Mouse (Mus musculus) neural tube, embryonic 12.5 days (tissue): ENCODE data around the gene Kctd11. TPM values are rescaled to one million over a fixed set of nuclear protein-coding genes. Genes with fewer than 3 reads are reported as not detected.
A peak's percentile ranks its signal among the peaks of the same experiment; 100 is the strongest.

Experiments
- ATAC-seq: fragments of 200-750 bp; cut with Nextera tagmentation; 2 replicates; pipeline ENCODE4 v1.8.0; 2017; ENCODE audit warnings: low read depth, mild to moderate bottlenecking, moderate TSS enrichment, moderate library complexity; ENCODE audit not compliant: low FRiP score
- H3K27ac ChIP-seq: fragments of 300-500 bp; sonication (generic); 2 replicates; pipeline ENCODE4 v1.5.1; 2016
- H3K27me3 ChIP-seq: fragments of 300-500 bp; sonication (generic); replicated peaks from 2 replicates; pipeline ENCODE4 v1.6.1; 2016; ENCODE audit warnings: mild to moderate bottlenecking
- H3K36me3 ChIP-seq: fragments of 300-500 bp; sonication (generic); 2 replicates; pipeline ENCODE4 v1.6.1; 2016; ENCODE audit warnings: mild to moderate bottlenecking
- H3K4me1 ChIP-seq: fragments of 300-500 bp; sonication (generic); 2 replicates; pipeline ENCODE4 v1.6.1; 2016
- H3K4me2 ChIP-seq: fragments of 300-500 bp; sonication (generic); replicated peaks from 2 replicates; pipeline ENCODE4 v1.6.1; 2016; ENCODE audit warnings: mild to moderate bottlenecking
- H3K4me3 ChIP-seq: fragments of 300-500 bp; sonication (generic); 2 replicates; pipeline ENCODE4 v1.5.1; 2016
- H3K9ac ChIP-seq: fragments of 300-500 bp; sonication (generic); 2 replicates; pipeline ENCODE4 v1.6.1; 2016; ENCODE audit warnings: mild to moderate bottlenecking
- H3K9me3 ChIP-seq: fragments of 300-500 bp; sonication (generic); 2 replicates; pipeline ENCODE4 v1.6.1; 2016; ENCODE audit warnings: mild to moderate bottlenecking
- WGBS: fragments of 180-500 bp; shearing (Covaris S2); methylation state at CpG from one replicate; pipeline ENCODE4 v1.1.7; 2016; 5-methylcytosine and 5-hydroxymethylcytosine counted together
- polyA plus RNA-seq: library from polyadenylated mRNA; unstranded; fragments of >200 nt; fragmentation: Nextera tagmentation; extraction: Ambion mirVana; gene quantifications from 2 replicates; pipeline ENCODE4 v1.2.1, GENCODE M21; 2016

Gene Kctd11
- polyA plus RNA-seq, 1 experiment from 2014 or later: 3.1 TPM

- H3K4me3 ChIP-seq: no peak overlapping the region
- H3K4me1 ChIP-seq: peaks cover 31% of the 10 kb centered on the region
- no peak for ATAC-seq
- WGBS: 95% methylated on average over 15 of the region's 15 CpGs
- H3K27ac ChIP-seq: no peak overlapping the region
- H3K4me2 ChIP-seq: no peak overlapping the region
- H3K27me3 ChIP-seq: no peaks in the 10 kb centered on the region
- no peaks in the 10 kb centered on the region for H3K9me3 ChIP-seq
- no peak overlapping the region for H3K9ac ChIP-seq
- peaks cover 38% of the 10 kb centered on the region for H3K36me3 ChIP-seq
Observed at GRCm38 (mm10) chr11:69849884-69850283, 31.3 kb downstream of the Kctd11 start.

GRCm38 (mm10) chr11:69849128-69849527, 32.1 kb downstream of the Kctd11 start:
- WGBS: 93% methylated on average over 9 of the region's 9 CpGs
- H3K27ac ChIP-seq: no peak overlapping the region
- no peaks in the 10 kb centered on the region for H3K27me3 ChIP-seq
- peaks cover 31% of the 10 kb centered on the region for H3K4me1 ChIP-seq
- H3K36me3 ChIP-seq: peaks cover 38% of the 10 kb centered on the region
- no peak for ATAC-seq
- H3K9me3 ChIP-seq: no peaks in the 10 kb centered on the region
- H3K4me3 ChIP-seq: no peak overlapping the region
- no peak overlapping the region for H3K4me2 ChIP-seq
- no peak overlapping the region for H3K9ac ChIP-seq

GRCm38 (mm10) chr11:69848021-69848420, 33.2 kb downstream of the Kctd11 start:
- H3K36me3 ChIP-seq: peaks cover 38% of the 10 kb centered on the region
- no peak overlapping the region; the same call in 1 of the 2 replicates for H3K9ac ChIP-seq
- no peak for ATAC-seq
- peak overlapping the region; percentile 74 for H3K4me2 ChIP-seq
- H3K4me3 ChIP-seq: peak overlapping the region; percentile 65; the same call in 1 of the 2 replicates
- H3K9me3 ChIP-seq: no peaks in the 10 kb centered on the region
- H3K27me3 ChIP-seq: no peaks in the 10 kb centered on the region
- no peak overlapping the region for H3K27ac ChIP-seq
- 96% methylated on average over 6 of the region's 6 CpGs for WGBS
- H3K4me1 ChIP-seq: peaks cover 26% of the 10 kb centered on the region

GRCm38 (mm10) chr11:69846738-69847688, 34.2 kb downstream of the Kctd11 start:
- Histone ChIP-seq H3K4me2 (peak overlapping the region; percentile 74), H3K27me3 (no peaks in the 10 kb centered on the region), H3K4me3 (peak overlapping the region; percentile 65), H3K9me3 (no peaks in the 10 kb centered on the region), H3K4me1 (peaks cover 23% of the 10 kb centered on the region), H3K9ac (peak overlapping the region; percentile 84), H3K36me3 (peaks cover 34% of the 10 kb centered on the region), H3K27ac (peak overlapping the region; percentile 93; the same call in 1 of the 2 replicates)
- WGBS: 11% methylated on average over 37 of the region's 37 CpGs
- peak; percentile 46 for ATAC-seq

- Histone ChIP-seq H3K27ac (peak within 1 kb of the TSS; percentile 93), H3K4me2 (peak within 1 kb of the TSS; percentile 74), H3K4me1 (peaks cover 23% of the 10 kb centered on the region), H3K9ac (peak within 1 kb of the TSS; percentile 84), H3K9me3 (no peaks in the 10 kb centered on the region), H3K4me3 (peak within 1 kb of the TSS; percentile 65), H3K36me3 (peaks cover 26% of the 10 kb centered on the region), H3K27me3 (no peaks in the 10 kb centered on the region)
- under 1% methylated on average over 38 of the region's 38 CpGs for WGBS
- peak; percentile 91 for ATAC-seq
Observed at GRCm38 (mm10) chr11:69846198-69846680, 35.0 kb downstream of the Kctd11 start, which contains the start of gene Plscr3. Plscr3 (plus strand) TSS chr11:69846376.

GRCm38 (mm10) chr11:69838714-69839104, 42.5 kb downstream of the Kctd11 start:
- H3K27me3 ChIP-seq: peaks cover under 1% of the 10 kb centered on the region; the same call in 1 of the 2 replicates
- H3K9me3 ChIP-seq: no peaks in the 10 kb centered on the region
- peak overlapping the region; percentile 58 for H3K9ac ChIP-seq
- peak overlapping the region; percentile 84 for H3K4me3 ChIP-seq
- H3K36me3 ChIP-seq: peaks cover 2% of the 10 kb centered on the region
- peaks cover 41% of the 10 kb centered on the region for H3K4me1 ChIP-seq
- WGBS: 2% methylated on average over 7 of the region's 7 CpGs
- no peak for ATAC-seq
- H3K4me2 ChIP-seq: peak overlapping the region; percentile 90
- H3K27ac ChIP-seq: peak overlapping the region; percentile 74; the same call in 1 of the 2 replicates

GRCm38 (mm10) chr11:69837952-69838713, 43.1 kb downstream of the Kctd11 start, which contains the start of gene Tmem256:
Tmem256 (plus strand) TSS chr11:69838514.
- ATAC-seq: peak; percentile 88
- H3K36me3 ChIP-seq: peaks cover 8% of the 10 kb centered on the region
- WGBS: under 1% methylated on average over 34 of the region's 34 CpGs
- peaks cover 45% of the 10 kb centered on the region for H3K4me1 ChIP-seq
- peak within 1 kb of the TSS; percentile 91 for H3K9ac ChIP-seq
- peak within 1 kb of the TSS; percentile 87 for H3K27ac ChIP-seq
- H3K9me3 ChIP-seq: no peaks in the 10 kb centered on the region
- peak within 1 kb of the TSS; percentile 84 for H3K4me3 ChIP-seq
- H3K27me3 ChIP-seq: peaks cover 6% of the 10 kb centered on the region
- H3K4me2 ChIP-seq: peak within 1 kb of the TSS; percentile 90

- H3K27ac ChIP-seq: peak within 1 kb of the TSS; percentile 87
- peaks cover 45% of the 10 kb centered on the region for H3K4me1 ChIP-seq
- peak within 1 kb of the TSS; percentile 84 for H3K4me3 ChIP-seq
- H3K9me3 ChIP-seq: no peaks in the 10 kb centered on the region
- peak within 1 kb of the TSS; percentile 90 for H3K4me2 ChIP-seq
- H3K9ac ChIP-seq: peak within 1 kb of the TSS; percentile 91
- peak; percentile 63; the same call in 1 of the 2 replicates for ATAC-seq
- WGBS: under 1% methylated on average over 32 of the region's 32 CpGs
- peaks cover 13% of the 10 kb centered on the region for H3K36me3 ChIP-seq
- peaks cover 7% of the 10 kb centered on the region for H3K27me3 ChIP-seq
Observed at GRCm38 (mm10) chr11:69837604-69837951, 43.6 kb downstream of the Kctd11 start, which contains the start of gene Nlgn2. Nlgn2 (minus strand) TSS chr11:69837784.

GRCm38 (mm10) chr11:69836703-69837576, 44.3 kb downstream of the Kctd11 start:
- peaks cover 45% of the 10 kb centered on the region for H3K4me1 ChIP-seq
- peak; percentile 7 for ATAC-seq

GRCm38 (mm10) chr11:69835966-69836335, 45.3 kb downstream of the Kctd11 start:
- Histone ChIP-seq H3K27me3 (peaks cover 7% of the 10 kb centered on the region), H3K36me3 (peaks cover 28% of the 10 kb centered on the region), H3K27ac (0 out of 2 replicates have a peak overlapping the region, but pooled peaks have one; percentile 87), H3K9me3 (no peaks in the 10 kb centered on the region), H3K9ac (peak overlapping the region; percentile 91), H3K4me2 (peak overlapping the region; percentile 90), H3K4me3 (peak overlapping the region; percentile 84), H3K4me1 (peaks cover 45% of the 10 kb centered on the region)
- no peak for ATAC-seq
- WGBS: 0% methylated on average over 4 of the region's 4 CpGs

More at GRCm38 (mm10) chr11:69836703-69837576, 44.3 kb downstream of the Kctd11 start:
- Histone ChIP-seq H3K36me3 (peaks cover 18% of the 10 kb centered on the region), H3K9me3 (no peaks in the 10 kb centered on the region), H3K4me2 (peak overlapping the region; percentile 90), H3K9ac (peak overlapping the region; percentile 91), H3K27me3 (peaks cover 7% of the 10 kb centered on the region), H3K4me3 (peak overlapping the region; percentile 84), H3K27ac (peak overlapping the region; percentile 87)
- WGBS: under 1% methylated on average over 51 of the region's 52 CpGs
